Mouse (Mus musculus) gastrocnemius, adult 8-10 months (tissue): ENCODE results near the gene Rnf225. TPM values are rescaled to one million over a fixed set of nuclear protein-coding genes. Genes with fewer than 3 reads are reported as not detected.

Experiments used
- DNase-seq, 2 experiments: peaks; one replicate each; pipeline ENCODE4 v3.0.0; 2022; ENCODE audit warnings: low spot score in 2 of 2
- total RNA-seq, 4 experiments: library from RNA; stranded (reverse); gene quantifications; 2 replicates each; pipeline ENCODE4 v1.2.4; 2022

Rnf225 gene
- total RNA-seq, 4 experiments from 2014 or later = 0.19 to 0.51 (median 0.42) TPM

DNA sequence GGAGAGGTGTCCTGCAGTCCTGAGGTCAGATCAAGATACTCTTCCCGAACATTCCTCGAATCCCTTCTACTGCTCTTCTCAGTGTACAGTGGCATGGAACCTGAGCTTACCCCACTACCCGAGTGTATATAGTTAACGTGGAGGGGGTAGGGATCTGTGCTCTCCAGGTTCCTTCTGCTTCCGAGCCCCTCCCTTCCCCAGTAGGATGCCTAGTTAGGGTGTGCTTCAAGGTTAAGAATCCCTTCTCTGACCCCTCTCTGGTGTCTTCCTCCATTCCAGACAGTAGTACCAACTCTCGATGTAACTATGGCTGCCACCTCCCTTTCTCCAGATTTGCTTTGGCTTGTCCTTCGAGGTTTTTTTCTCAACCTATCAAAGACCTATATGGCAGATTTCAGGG, 53.1 kb downstream of the Rnf225 start:
- DNase-seq = no peak

Other genes starting within 250 kb of the Rnf225 start
- gene Vmn2r55, start 242.4 kb upstream of the Rnf225 start, total RNA-seq = not detected
- gene Vmn2r56, start 192.4 kb upstream of the Rnf225 start, total RNA-seq = not detected
- 1 to 10 TPM in 2 of 4 experiments, under 1 TPM in 2; 0.46 to 1.3 (median 0.86) TPM for gene Zscan18, start 123.8 kb upstream of the Rnf225 start, total RNA-seq
- 1 to 10 TPM; 2.9 to 5.8 (median 4.5) TPM for gene Zfp329, start 108.6 kb upstream of the Rnf225 start, total RNA-seq
- 10 to 100 TPM; 11.9 to 17.2 (median 13.9) TPM for gene Zfp110, start 92.7 kb upstream of the Rnf225 start, total RNA-seq
- 1 to 10 TPM; 1.7 to 2.2 (median 2.1) TPM for gene Zfp128, start 46.2 kb upstream of the Rnf225 start, total RNA-seq
- gene Zscan22, start 29.6 kb upstream of the Rnf225 start, total RNA-seq = 1 to 10 TPM; 3.2 to 3.7 (median 3.4) TPM
- gene Rps5, start 5.1 kb upstream of the Rnf225 start, total RNA-seq = 100 to 1,000 TPM; 635 to 741 (median 657) TPM
- 1 to 10 TPM; 1.3 to 2.7 (median 1.6) TPM for gene Zfp324, start 38.4 kb downstream of the Rnf225 start, total RNA-seq
- gene Zfp446, start 50.4 kb downstream of the Rnf225 start, total RNA-seq = 1 to 10 TPM; 1.1 to 2.3 (median 2.2) TPM
- under 1 TPM in 1 of 4 experiments, not detected in 3; 0.16 TPM for gene Slc27a5, start 70.8 kb downstream of the Rnf225 start, total RNA-seq
- 10 to 100 TPM; 58.7 to 75.7 (median 62.7) TPM for gene Trim28, start 71.7 kb downstream of the Rnf225 start, total RNA-seq
- gene Zbtb45, start 82.6 kb downstream of the Rnf225 start, total RNA-seq = 1 to 10 TPM; 2.5 to 3.6 (median 2.8) TPM
- gene Chmp2a, start 107.4 kb downstream of the Rnf225 start, total RNA-seq = 100 to 1,000 TPM in 1 of 4 experiments, 10 to 100 TPM in 3; 85.5 to 101 (median 92.9) TPM
- gene Ube2m, start 110.9 kb downstream of the Rnf225 start, total RNA-seq = 100 to 1,000 TPM; 139 to 166 (median 147) TPM
- gene Mzf1, start 127.3 kb downstream of the Rnf225 start, total RNA-seq = 1 to 10 TPM in 1 of 4 experiments, under 1 TPM in 3; 0.46 to 1.2 (median 0.73) TPM
- not detected for gene Vmn1r85, start 167.8 kb downstream of the Rnf225 start, total RNA-seq
- gene Vmn1r86, start 192.5 kb downstream of the Rnf225 start, total RNA-seq = not detected
- gene Vmn1r87, start 212.7 kb downstream of the Rnf225 start, total RNA-seq = not detected
- under 1 TPM; 0.05 to 0.10 (median 0.07) TPM for gene Vmn1r88, start 232.2 kb downstream of the Rnf225 start, total RNA-seq